Mouse (Mus musculus) 3134 (cell line): ENCODE data around the gene Nabp2.

ENCODE experiments used
- DNase-seq: peaks from one replicate; pipeline ENCODE4 v3.0.0-alpha.2; 2011; ENCODE audit warnings: low spot score; ENCODE audit not compliant: insufficient read length; ENCODE audit errors: extremely low read depth

The Nabp2 gene

DNA sequence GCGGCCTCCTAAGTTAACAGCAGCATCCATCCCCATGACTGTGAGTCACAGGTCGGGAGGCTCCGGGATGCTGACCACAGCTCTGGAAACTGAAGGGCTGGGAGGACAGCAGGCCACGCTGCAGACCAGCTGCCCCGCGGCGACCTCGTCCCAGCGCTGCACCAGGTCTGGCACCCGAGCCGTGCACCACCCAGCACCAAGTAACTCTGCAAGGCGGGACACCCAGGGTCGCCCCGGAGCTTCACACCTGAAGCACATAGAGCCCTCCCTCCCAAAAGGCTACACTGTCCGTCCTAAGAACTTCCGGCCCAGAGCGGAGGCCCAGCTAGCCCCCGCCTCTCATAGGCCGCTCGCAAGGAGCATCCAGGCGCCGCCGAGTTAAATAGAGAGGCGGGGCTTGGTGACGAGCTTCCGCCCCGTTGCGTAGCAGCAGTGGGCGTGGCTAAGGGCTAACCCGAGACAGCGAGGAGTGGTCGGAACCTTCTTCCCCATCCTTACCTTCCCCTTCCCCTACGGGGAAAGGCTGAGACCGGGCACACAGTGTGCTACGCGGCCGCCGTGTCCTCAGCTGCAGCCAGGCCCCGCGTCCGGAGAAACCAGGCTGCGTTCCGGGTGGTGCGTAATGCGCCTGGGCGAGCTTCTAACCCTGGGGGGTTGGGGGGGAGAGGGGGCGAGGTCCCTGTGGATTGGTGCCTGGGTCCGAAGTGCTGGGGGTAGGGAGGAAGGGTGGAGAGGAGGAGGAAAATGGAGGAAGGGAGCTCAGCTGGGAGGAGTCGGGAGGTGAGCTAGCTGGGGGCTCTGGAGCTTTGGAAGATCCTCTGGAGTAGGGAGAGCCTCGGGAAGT is at the start of gene Nabp2, which contains the start of gene Rnf41:
TSS of gene Nabp2 (minus strand) at position 282 of the 844 bp plus-strand sequence.
TSS of gene Rnf41 (plus strand) at position 447 of the 844 bp plus-strand sequence.
- peak; percentile 98 for DNase-seq

DNA sequence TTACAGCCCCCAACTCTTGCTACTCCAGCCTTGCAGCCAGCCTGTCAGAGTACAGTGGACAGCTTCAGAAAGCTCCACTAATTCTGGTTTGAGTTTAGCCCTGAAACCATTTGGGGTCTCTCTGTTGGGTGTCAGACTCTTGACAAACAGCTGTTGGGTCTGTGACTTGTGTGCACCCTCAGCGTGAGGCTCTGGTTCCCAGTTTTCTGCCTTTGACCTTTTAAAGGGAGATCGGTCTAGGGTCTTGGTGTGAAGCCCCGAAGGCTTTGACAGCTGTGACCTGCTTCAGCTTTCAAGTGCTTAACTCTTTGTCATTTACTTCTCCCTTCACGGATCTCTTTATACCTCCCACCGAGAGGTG is 49.0 kb upstream of the Nabp2 start:
- DNase-seq: no peak

DNA sequence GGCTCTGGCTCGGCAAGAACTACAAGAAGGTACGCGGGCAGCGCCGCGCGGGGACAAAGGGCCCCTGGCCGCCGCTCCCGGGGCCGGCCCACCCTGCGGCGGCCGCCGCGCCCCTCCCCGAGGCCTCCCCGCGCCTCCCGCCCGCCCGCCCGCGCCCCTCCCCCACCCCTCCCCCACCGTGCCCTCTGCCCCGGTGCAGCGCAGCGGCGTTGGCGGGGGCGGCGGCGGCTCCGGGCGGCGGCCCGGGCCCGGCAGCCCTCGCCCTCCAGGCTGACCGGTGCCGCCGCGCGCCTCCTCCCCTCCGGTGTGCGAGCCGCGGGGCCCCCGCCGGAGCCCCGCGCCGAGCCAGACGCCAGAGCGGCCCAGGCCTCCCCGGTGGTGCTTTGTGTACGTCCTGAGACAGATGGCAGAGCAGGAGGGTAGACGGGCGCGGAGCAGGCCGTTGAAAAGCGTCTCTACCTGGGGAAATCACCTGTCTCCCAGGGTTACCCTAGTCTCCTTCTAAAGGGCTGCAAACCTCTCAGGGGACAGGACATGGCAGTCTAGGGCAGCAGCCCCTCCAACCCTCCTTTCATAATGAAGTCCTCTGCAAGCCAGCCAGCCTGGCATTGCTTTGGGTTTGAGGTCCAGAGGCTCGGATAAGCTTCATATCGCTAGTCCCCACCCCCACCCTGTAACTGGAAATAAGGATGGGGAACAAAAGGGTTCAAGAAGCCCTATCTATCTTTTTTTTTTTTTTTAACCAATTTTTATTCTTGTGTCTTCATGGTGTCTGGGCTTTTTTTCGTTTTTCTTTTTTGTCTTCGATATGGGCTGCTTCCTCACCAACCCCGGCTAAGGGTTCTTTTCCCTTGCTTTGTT is 48.3 kb upstream of the Nabp2 start:
- peak; percentile 55 for DNase-seq

DNA sequence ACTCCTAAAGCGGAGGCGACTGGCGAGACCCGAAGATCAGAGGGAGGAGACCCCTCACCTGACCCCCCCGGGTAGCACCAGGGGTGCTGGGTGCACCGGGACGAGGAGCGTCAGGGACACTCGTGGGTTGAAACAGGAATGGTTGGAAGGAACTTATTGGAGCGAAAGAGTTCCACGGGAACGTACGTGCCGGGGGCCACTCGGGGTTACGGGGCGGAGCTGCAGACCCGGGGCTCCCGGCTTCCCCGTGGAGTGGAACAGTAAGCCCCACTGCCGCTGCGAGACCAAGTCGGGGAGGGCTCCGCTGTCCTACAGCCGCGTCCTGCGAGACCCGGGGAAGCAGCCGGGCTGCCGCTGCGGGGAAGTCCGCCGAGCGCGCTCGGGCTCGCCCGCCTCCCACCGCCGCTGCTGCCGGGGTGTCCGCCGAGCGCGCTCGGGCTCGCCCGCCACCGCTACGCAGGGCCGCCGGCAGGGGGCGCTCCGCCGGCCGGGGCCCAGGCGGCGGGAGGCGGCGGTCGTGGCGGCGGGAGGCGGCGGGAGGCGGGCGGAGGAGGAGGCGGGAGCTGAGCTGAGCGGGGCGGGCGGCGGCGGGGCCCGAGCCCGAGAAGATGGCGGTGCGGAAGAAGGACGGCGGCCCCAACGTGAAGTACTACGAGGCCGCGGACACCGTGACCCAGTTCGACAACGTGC is 47.6 kb upstream of the Nabp2 start, which contains the start of gene Smarcc2:
TSS of gene Smarcc2 (plus strand) at position 530 of the 690 bp plus-strand sequence.
- no peak for DNase-seq

DNA sequence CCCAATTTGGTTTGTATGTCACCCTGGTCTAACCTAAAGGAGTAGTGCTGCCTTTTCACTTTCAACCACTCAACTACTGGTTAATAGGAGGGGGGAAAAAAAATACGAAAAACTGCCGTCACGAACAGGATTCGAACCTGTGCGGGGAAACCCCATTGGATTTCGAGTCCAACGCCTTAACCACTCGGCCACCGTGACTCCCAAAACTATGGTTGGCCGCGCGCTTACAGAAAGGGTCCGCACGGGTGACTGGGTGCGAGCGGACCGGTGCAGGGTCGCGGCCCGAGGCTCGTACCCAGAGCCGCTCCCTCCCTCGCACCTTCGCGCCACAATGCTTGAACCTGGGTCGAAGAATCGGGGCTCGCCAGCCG is 47.0 kb upstream of the Nabp2 start:
- peak; percentile 90 for DNase-seq

DNA sequence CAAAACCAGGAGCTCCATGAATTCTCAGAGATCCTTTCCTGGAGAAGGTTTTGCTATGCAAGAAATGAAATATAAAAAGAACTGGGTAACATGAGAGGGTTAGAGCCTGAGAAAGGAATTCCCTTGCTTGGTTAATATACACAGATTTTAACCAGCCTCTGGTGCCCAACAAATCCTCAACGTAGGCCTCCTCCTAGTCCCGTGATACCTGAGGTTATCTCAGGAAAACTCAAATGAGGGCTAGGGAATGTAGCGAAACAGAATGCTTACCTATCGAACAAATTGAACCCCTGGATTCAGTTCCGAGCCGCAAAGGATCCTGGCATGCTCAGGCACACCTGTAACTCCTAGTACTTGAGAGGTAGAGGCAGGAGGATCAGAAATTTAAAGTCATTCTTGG is 46.4 kb upstream of the Nabp2 start:
- no peak for DNase-seq

DNA sequence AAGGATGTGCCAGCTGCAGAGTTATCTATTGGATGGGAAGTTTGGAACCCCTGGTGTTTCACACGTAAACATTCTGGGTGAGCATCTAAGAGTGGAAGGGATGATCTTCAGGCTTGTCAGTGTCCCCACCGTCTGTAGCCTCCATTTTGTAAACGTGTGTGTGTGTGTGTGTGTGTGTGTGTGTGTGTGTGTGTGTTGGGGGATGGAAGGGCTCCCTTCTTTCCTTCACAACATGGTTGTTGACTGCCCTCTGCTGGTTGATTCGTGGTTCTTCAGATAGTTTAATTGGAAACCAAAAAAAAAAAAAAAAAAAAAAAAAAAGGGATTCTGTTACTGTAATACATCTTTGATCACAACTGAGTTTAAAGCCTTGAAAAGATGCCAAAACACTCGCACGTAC is 44.0 kb upstream of the Nabp2 start:
- peak; percentile 71 for DNase-seq

DNA sequence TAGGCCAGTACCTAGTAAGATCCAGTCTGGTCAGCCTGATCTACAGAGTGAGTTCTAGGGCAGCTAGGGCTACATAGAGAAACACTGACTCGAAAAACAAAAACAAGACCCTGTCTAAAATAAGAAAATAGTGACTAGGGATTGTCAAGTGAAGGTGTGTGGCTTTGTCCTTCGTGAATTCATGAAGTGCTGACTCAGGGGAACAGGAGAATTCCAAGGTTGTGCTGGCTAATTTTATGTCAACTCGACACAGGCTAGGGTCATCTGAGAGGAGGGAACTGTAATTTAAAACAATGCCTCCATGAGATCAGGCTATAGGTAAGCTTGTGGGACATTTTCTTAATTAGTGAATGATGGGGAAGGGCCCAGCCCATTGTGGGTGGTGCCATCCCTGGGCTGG is 43.2 kb upstream of the Nabp2 start:
- no peak for DNase-seq

DNA sequence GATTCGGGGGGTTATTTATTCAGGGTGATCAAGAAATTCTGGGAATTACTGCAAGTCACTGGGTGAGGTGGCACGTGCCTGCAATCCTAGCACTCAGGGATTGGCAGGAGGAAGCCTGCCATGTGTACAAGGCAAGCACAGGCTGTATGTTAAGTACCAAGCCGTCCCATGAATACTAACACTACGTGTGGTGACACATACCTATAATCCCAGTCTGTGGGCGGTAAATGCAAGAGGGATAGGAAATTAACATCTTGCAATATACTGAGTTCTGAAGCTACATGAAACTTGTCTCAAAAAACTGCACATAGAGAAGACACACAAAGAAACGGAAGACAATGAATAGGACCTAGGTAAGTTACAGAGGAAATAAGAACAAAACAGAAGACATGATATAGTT is 39.7 kb upstream of the Nabp2 start:
- no peak for DNase-seq

DNA sequence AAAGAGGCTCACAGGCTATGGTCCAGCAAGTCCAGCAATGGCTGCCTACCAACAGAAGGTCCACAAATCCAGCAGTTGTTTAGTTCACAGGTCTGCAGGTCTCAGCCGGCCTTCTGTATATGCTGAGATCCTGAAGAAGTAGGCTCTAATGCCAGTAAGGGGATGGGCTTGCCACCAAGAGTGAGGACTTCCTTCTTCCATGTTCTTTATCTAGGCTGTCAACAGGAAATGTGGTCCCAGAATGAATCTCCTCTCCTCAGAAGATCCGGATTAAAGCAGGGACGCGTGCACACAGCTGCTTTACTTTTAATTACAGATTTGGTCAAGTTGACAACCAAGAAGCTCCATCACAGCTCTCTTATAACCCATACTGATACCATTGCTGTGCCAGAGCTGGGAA is 34.1 kb upstream of the Nabp2 start:
- no peak for DNase-seq

DNA sequence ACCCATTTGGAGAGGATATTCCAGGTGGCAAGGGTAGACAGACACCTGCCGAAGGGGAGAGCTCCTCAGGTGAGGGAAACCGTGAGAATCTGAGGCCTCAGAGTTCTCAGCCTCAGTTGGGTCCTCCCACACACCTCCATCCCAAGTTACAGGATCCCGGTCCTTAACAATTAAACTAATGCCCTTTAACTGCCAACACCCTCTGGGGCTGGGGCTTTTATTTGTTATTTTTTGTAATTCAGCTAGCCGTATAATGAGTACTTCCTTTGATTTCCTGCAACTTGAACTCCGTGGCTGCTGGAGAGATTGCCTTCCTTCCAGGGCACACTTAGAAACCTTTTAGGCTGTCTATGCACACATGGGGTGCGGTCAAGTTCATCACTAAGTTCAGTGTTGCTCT is 33.1 kb upstream of the Nabp2 start:
- DNase-seq: no peak

DNA sequence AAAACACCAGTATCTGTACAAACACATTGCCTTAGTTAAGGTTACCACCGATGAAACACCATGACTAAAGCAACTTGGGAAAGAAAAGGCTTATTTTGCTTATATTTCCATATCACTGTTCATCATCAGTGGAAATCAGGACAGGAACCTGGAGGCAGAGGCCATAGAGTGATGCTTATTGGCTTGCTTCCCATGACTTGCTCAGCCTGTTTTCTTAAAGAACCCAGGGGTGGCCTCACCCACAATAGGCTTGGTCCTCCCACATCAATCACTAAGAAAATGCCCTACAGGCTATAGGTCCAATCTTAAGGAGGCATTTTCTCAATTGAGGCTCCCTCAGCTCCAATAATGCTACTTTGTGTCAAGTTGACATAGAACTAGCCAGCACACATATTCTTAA is 31.4 kb upstream of the Nabp2 start:
- no peak for DNase-seq

DNA sequence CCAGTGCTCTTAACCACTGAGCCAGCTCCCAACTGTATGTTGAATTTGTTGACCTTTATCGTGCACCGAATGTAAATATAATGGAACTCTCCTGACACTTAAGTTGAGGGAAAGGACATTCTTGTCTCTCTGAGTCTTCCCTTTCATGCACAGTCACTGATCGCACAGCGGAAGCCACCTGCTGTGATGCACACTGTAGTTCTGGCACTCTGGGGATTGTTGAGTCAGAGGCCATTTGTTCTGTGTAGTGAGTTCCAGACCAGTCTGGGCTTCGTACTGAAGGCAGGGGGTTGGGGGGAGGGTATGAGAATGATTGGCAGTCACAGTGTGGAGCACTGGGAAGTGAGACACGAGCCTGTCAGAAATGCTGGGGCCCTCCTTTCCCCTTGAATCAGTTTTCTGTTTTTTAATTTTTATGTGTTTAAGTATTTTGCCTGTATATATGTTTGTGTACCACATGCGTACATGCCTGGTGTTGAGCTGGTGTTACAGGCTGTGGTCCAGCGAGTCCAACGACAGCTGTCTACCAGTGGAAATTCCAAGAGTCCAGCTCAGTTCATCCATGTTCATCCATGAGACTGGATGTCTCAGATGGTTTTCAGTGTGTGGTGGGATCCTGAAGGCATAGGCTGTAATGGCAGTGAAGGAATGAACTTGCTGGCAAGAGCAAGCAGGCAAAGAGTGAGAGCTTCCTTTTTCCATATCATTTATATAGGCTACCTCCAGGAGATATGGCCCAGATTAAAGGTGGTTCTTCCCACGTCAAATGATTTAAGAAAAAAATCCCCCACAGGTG is 30.2 kb upstream of the Nabp2 start:
- DNase-seq: no peak

DNA sequence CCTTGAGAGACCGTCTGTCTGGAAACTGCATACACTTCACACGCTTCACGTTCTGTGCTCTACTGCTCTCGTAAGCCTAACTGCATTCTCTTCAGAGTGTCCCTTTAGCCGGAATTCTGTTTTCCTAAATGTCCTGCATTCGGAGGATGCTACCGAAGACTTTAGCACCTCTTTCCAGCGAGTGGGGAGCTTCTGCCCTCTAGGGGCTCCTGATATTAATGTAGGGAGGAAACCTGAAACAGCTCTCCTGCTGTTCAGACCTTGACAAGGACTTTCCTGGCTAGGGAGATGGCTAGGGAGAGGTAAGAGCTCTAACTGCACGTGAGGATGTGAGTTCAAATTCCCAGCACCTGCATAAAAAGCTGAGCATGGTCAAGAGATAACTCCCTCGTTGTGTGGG is 29.1 kb upstream of the Nabp2 start:
- DNase-seq: no peak

DNA sequence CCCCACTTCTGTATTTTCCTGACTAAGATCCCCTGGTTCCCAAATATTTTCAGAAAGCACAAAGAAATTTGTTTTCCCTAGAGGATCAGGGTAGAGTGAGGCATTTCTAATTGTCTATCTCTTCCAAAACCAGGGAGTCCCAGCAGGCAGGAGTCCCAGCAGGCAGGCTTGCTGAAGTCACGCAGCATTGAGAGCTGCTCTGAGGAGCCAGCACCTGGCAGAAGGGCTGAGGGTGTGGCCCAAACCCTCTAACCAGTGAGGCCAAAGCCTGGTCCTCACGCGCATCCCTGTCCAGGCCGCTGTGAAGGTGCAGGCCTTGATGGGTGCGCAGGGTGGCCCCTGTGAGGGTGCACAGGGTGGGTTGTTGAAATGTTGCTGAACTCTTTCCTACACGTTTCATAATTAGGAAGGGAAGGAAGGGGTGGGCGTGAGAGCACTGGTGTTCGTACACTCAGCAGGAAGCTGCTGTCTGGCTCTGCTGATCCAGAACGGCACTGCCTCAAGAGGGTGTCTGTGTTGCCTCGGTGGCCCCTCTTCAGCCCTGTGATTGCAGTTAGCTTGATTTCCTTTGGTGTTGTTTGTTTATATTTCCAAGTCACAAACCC is 27.5 kb upstream of the Nabp2 start:
- DNase-seq: no peak

DNA sequence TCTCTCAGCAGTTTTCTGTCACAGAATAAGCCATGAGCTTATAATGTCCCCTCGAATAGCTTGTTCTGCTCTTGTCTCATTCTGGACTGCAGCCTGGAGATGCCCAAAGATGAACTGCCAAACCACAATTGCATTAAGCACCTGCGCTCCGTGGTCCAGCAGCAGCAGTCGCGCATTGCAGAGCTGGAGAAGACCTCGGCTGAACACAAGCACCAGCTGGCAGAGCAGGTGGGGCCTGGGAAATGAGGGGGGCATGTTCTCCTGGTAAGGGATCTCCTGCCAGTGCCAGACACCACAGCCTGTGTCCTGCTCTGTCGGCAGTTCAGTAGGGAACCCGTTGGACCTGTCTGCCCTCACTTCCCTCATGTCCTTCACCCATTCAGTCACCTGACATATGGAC is 25.1 kb upstream of the Nabp2 start:
- DNase-seq: no peak

DNA sequence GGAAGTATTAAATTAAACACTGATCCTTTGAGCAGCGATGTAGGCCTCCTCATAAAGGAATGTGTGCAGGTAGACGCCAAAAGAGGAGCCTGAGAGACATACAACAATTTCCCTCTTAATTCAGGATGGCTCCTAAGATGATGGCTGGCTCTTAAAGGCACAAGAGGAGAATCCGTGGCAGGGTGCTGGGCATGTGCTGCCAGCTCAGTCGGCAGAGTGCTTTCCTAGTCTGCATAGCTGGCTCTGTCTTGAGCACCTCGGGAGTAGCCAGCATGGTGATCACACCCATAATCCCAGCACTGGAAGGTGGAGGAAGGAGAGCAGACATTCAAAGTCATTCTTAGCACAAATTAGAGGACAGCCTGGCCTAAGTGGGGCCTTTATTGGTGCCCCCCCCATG is 24.6 kb upstream of the Nabp2 start:
- DNase-seq: no peak

DNA sequence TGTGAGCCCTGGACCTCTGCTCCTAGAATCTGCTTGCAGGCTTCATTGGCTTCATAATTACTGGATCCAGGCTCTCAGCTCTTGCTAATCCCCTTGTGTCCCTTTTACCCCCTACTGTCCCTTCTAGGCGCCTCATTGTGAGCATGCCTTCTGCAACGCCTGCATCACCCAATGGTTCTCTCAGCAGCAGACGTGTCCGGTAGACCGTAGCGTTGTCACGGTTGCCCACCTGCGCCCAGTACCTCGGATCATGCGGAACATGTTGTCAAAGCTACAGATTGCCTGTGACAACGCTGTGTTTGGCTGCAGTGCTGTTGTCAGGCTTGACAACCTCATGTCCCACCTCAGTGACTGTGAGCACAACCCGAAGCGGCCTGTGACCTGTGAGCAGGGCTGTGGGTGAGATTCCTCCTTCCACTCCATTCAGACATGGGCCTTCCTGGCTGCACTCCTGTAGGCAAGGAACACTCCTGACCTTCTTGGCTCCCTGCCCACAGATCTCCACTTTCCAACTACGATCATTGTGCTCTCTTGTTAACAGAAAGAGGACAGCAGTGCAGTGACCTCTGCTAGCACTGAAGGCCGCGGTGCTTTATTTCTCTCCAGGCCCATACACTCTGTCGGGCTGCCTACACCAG is 24.0 kb upstream of the Nabp2 start:
- DNase-seq: no peak

DNA sequence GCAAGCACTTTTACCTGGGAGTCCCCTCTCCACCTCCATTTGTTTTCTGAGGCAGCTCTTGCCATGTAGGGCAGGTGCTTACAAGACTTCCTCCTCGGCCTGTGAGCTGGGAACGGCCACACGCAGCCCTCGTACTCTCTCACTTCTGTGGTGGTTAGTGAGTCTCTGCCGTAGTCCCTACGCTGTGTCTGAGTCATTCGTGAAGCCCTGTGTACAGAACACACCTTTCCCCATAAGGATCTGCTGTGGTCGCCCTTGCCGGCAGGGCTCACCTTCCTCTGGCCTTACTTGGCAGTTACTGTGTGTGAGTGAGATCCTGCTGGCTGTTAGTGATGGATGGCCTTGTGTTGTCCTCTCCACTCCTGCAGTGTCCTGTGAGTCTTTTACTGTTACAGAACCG is 23.4 kb upstream of the Nabp2 start:
- no peak for DNase-seq

DNA sequence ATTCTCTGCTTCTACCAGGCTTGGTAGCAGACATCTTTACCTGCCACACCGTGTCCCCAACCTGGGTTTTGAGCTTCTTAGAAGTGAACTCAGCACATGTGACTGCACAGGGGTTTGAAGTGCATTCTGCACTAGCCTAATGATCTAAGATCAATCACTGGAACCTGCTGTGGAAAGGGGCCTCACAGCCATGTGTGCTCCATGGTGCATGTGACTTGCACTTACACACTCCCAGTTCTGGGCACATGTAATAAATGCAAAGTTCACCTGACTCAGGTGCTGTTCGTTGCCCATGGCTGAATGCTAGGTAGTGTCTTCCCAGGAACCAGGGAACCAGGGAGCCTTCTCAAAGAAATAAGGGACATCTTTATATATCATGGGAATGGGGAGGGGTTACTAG is 22.1 kb upstream of the Nabp2 start:
- DNase-seq: no peak
